Mouse (Mus musculus) lung, adult 2 months (tissue): ENCODE measurements at regions not wholly inside any gene's neighbourhood (a gene's known extent, or its start where the extent isn't known, plus 50 kb on each side); places are given as distances from the start of the nearest gene placed in this dataset.

ENCODE experiments used
- CTCF ChIP-seq: fragments of 200-500 bp; IDR thresholded peaks from 2 replicates; pipeline ENCODE4 v1.5.1; 2011; ENCODE audit warnings: mild to moderate bottlenecking, low read length, control low read depth; ENCODE audit not compliant: insufficient read depth
- POLR2A ChIP-seq: fragments of 200-500 bp; IDR thresholded peaks from 2 replicates; pipeline ENCODE4 v1.6.1; 2011; ENCODE audit warnings: low read depth, mild to moderate bottlenecking, control low read depth, low read length, borderline replicate concordance; ENCODE audit errors: extremely low read depth

- TF ChIP-seq POLR2A (no peak), CTCF (no peak)
Measured at GRCm38 (mm10) chr19:27076920-27077512, 139.3 kb upstream of the Vldlr start.
